Mouse (Mus musculus) bone marrow, adult 2 months (tissue): Measurements from ENCODE around the gene Inpp4b.

Experiments
- CTCF ChIP-seq: fragments of 200-500 bp; IDR thresholded peaks from 2 replicates; pipeline ENCODE4 v1.5.1; 2011; ENCODE audit warnings: low read length, control low read depth; ENCODE audit not compliant: control insufficient read depth, insufficient read depth
- POLR2A ChIP-seq: fragments of 200-500 bp; IDR thresholded peaks from 2 replicates; pipeline ENCODE4 v1.6.1; 2011; ENCODE audit warnings: low read depth, mild to moderate bottlenecking, control low read depth, low read length, borderline replicate concordance; ENCODE audit not compliant: control insufficient read depth

GRCm38 (mm10) chr8:81736103-81736502, 393.7 kb downstream of the Inpp4b start:
- no peak for TF ChIP-seq POLR2A
- TF ChIP-seq CTCF, result no peak
